13 mouse cellular contexts compared by ENCODE assay signal in genomic region chr5:115516908-115517307, GRCm38 (mm10). TPM values are rescaled to one million over a fixed set of nuclear protein-coding genes. Genes with fewer than 3 reads are reported as not detected.
DNase-seq lines count a peak whose midpoint lies in the region; ATAC-seq and TF ChIP-seq lines count a peak whose summit lies in the region.
"Had no signal": no experiment of that assay in that cellular context is flagged by ENCODE, and none has a peak within 500 bp of the region (broad histone marks: within the 10 kb centered on the region; RNA-seq: fewer than 3 reads in every experiment).

No protein-coding gene starts in this region.

- no peaks in the 10 kb centered on the region for H3K9me3 ChIP-seq in kidney, embryonic 16.5 days (ENCODE audit: low read length)
- no peaks in the 10 kb centered on the region for H3K9me3 ChIP-seq in CH12.LX (replicated peaks; ENCODE audit: low read length)
- no peaks in the 10 kb centered on the region for H3K9me3 ChIP-seq in liver, embryonic 12.5 days (replicated peaks)

- no peak for DNase-seq in kidney, postnatal 25 days
- peak; percentile 39 for DNase-seq in CH12.LX (ENCODE audit: extremely low read depth)
- peak; percentile 46 for DNase-seq in ES-CJ7 (ENCODE audit: low read depth, low spot score)
- no peak for DNase-seq in frontal cortex, postnatal 36 days (ENCODE audit: low spot score in 2 of 2)
- no peak for DNase-seq in right cerebral cortex, postnatal 25 days
- DNase-seq: cerebellum, postnatal 25 days; right cerebral cortex, postnatal 4 days had no signal

- no peak for TF ChIP-seq RAD21 in CH12.LX (IDR thresholded peaks at IDR 0.05; ENCODE audit: low read depth, low read length)

- TF ChIP-seq CTCF in CH12.LX (conservative IDR thresholded peaks at IDR 0.05 in 1 of 2, IDR thresholded peaks at IDR 0.05 in 1 of 2; ENCODE audit: low read depth in 2 of 2, low read length in 2 of 2), result no peak

- no peak overlapping the region for H3K4me2 ChIP-seq in kidney, embryonic 16.5 days (replicated peaks; ENCODE audit: low read depth, low read length)
- H3K4me2 ChIP-seq in CH12.LX (ENCODE audit: insufficient read depth, low read depth, poor library complexity, severe bottlenecking), result peak overlapping the region; percentile 55
- 0 out of 2 replicates have a peak overlapping the region, but pooled peaks have one; percentile 6 for H3K4me2 ChIP-seq in liver, embryonic 12.5 days

- TF ChIP-seq EP300 in CH12.LX (IDR thresholded peaks at IDR 0.05; ENCODE audit: low read length), result no peak

- H3K9ac ChIP-seq in kidney, embryonic 16.5 days (replicated peaks; ENCODE audit: low read length), result no peak overlapping the region
- no peak overlapping the region for H3K9ac ChIP-seq in CH12.LX (ENCODE audit: insufficient read depth, low read depth)
- H3K9ac ChIP-seq in liver, embryonic 12.5 days, result no peak overlapping the region

- dilution Hi-C loops in CH12.LX (cut with MboI; ENCODE audit: extremely low pct_ligation_motif_present, extremely low pct_unique_long_range_greater_than_20kb, low sequenced_read_pairs), result no loop called here

- ATAC-seq in kidney, embryonic 16.5 days (ENCODE audit: low FRiP score, low TSS enrichment), result no peak
- no peak for ATAC-seq in liver, embryonic 12.5 days

- H3K27ac ChIP-seq in kidney, embryonic 16.5 days (ENCODE audit: low read length), result peak overlapping the region; percentile 86
- peak overlapping the region; percentile 55; the same call in 1 of the 2 replicates for H3K27ac ChIP-seq in CH12.LX (ENCODE audit: insufficient read depth, low read depth)
- H3K27ac ChIP-seq in liver, embryonic 12.5 days, result peak overlapping the region; percentile 59

- H3K27me3 ChIP-seq in kidney, embryonic 16.5 days (ENCODE audit: insufficient read depth, low read length), result no peaks in the 10 kb centered on the region
- no peaks in the 10 kb centered on the region for H3K27me3 ChIP-seq in CH12.LX (replicated peaks)
- no peaks in the 10 kb centered on the region for H3K27me3 ChIP-seq in liver, embryonic 12.5 days (replicated peaks)

- no peak for TF ChIP-seq POLR2A in CH12.LX (IDR thresholded peaks at IDR 0.05; ENCODE audit: low read depth, low read length)

- no peak overlapping the region for H3K4me3 ChIP-seq in kidney, embryonic 16.5 days (ENCODE audit: low read length)
- no peak overlapping the region for H3K4me3 ChIP-seq in CH12.LX (replicated peaks in 1 of 3; ENCODE audit: low read depth in 2 of 3, low read length in 2 of 3, poor library complexity in 1 of 3)
- no peak overlapping the region for H3K4me3 ChIP-seq in liver, embryonic 12.5 days
- H3K4me3 ChIP-seq: myocyte had no signal

- no peaks in the 10 kb centered on the region for H3K79me2 ChIP-seq in CH12.LX (replicated peaks; ENCODE audit: control insufficient read depth, extremely low read depth, insufficient read depth, poor library complexity, severe bottlenecking)

- 85% methylated on average over 7 of the region's 7 CpGs for WGBS in kidney, embryonic 16.5 days
- 60% methylated on average over 7 of the region's 7 CpGs for WGBS in liver, embryonic 12.5 days (ENCODE audit: insufficient replicate concordance)

- no peaks in the 10 kb centered on the region; the same call in 1 of the 2 replicates for H3K36me3 ChIP-seq in kidney, embryonic 16.5 days (ENCODE audit: insufficient read depth, low read length)
- peaks cover 2 to 33% of the 10 kb centered on the region in 2 experiments for H3K36me3 ChIP-seq in CH12.LX (replicated peaks in 1 of 2; ENCODE audit: control insufficient read depth in 1 of 2, insufficient read depth in 1 of 2, low read length in 1 of 2)
- no peaks in the 10 kb centered on the region for H3K36me3 ChIP-seq in liver, embryonic 12.5 days

- in situ Hi-C loops in CH12.LX (cut with MboI; ENCODE audit: low pct_ligation_motif_present, low pct_unique_long_range_greater_than_20kb, low sequenced_read_pairs), result no loop called here

- peaks cover 56% of the 10 kb centered on the region for H3K4me1 ChIP-seq in kidney, embryonic 16.5 days (ENCODE audit: insufficient read depth, low read length)
- H3K4me1 ChIP-seq in CH12.LX (ENCODE audit: control insufficient read depth in 1 of 2, insufficient read depth in 2 of 2), result peaks cover 28 to 67% of the 10 kb centered on the region in 2 experiments
- H3K4me1 ChIP-seq in liver, embryonic 12.5 days, result peaks cover 63% of the 10 kb centered on the region

TF ChIP-seq in CH12.LX, 34 proteins besides CTCF, POLR2A, EP300 and RAD21:
- TF ChIP-seq TCF12 (IDR thresholded peaks at IDR 0.05; ENCODE audit: low read depth, low read length) (no peak), ZNF384 (IDR thresholded peaks at IDR 0.05; ENCODE audit: low read depth, low read length) (peak; percentile 73), MEF2A (IDR thresholded peaks at IDR 0.05; ENCODE audit: borderline replicate concordance, low read depth, low read length) (0 out of 2 replicates have a peak, but pooled peaks have one; percentile 0)

RNA-seq across cellular contexts. Expression of gene Pxn, which starts 10.4 kb away (rescaled TPM):
- polyA plus RNA-seq in kidney, embryonic 16.5 days (2015; fragmentation: Nextera tagmentation; extraction: Ambion mirVana), result 60.5 and 67.2 TPM in 2 replicates
- total RNA-seq in CH12.LX (2012; rRNA removed) (21.1 and 22.6 TPM in 2 replicates), CH12.LX (2014; rRNA removed) (13.9 and 17.0 TPM in 2 replicates)
- 30.0 and 43.4 TPM in 2 replicates for polyA plus RNA-seq in CH12.LX (2012; ENCODE audit: insufficient read length, low read depth)
- polyA plus RNA-seq in liver, embryonic 12.5 days (2016; fragmentation: Nextera tagmentation; extraction: Ambion mirVana), result 17.4 and 20.1 TPM in 2 replicates

RNA-seq across cellular contexts. Expression of gene Sirt4, which starts 32.4 kb away (rescaled TPM):
- polyA plus RNA-seq in kidney, embryonic 16.5 days (2015; fragmentation: Nextera tagmentation; extraction: Ambion mirVana), result 27.3 and 27.5 TPM in 2 replicates
- total RNA-seq in CH12.LX (2012; rRNA removed) (16.7 and 18.0 TPM in 2 replicates), CH12.LX (2014; rRNA removed) (8.2 and 10.0 TPM in 2 replicates)
- polyA plus RNA-seq in CH12.LX (2012; ENCODE audit: insufficient read length, low read depth), result 13.3 and 15.3 TPM in 2 replicates
- 6.3 and 7.5 TPM in 2 replicates for polyA plus RNA-seq in liver, embryonic 12.5 days (2016; fragmentation: Nextera tagmentation; extraction: Ambion mirVana)

RNA-seq across cellular contexts. Expression of gene Rplp0, which starts 42.4 kb away (rescaled TPM):
- polyA plus RNA-seq in kidney, embryonic 16.5 days (2015; fragmentation: Nextera tagmentation; extraction: Ambion mirVana), result 1,527 and 1,553 TPM in 2 replicates
- total RNA-seq in CH12.LX (2012; rRNA removed), result 5,037 and 5,581 TPM in 2 replicates
- 5,841 and 6,606 TPM in 2 replicates for total RNA-seq in CH12.LX (2014; rRNA removed)
- 4,313 and 4,800 TPM in 2 replicates for polyA plus RNA-seq in CH12.LX (2012; ENCODE audit: insufficient read length, low read depth)
- polyA plus RNA-seq in liver, embryonic 12.5 days (2016; fragmentation: Nextera tagmentation; extraction: Ambion mirVana), result 1,698 and 1,725 TPM in 2 replicates

RNA-seq across cellular contexts. Expression of gene Gcn1l1, which starts 48.1 kb away (rescaled TPM):
- 44.3 and 48.8 TPM in 2 replicates for polyA plus RNA-seq in kidney, embryonic 16.5 days (2015; fragmentation: Nextera tagmentation; extraction: Ambion mirVana)
- 81.9 and 88.7 TPM in 2 replicates for total RNA-seq in CH12.LX (2012; rRNA removed)
- 17.7 and 18.2 TPM in 2 replicates for total RNA-seq in CH12.LX (2014; rRNA removed)
- 53.6 and 62.9 TPM in 2 replicates for polyA plus RNA-seq in CH12.LX (2012; ENCODE audit: insufficient read length, low read depth)
- polyA plus RNA-seq in liver, embryonic 12.5 days (2016; fragmentation: Nextera tagmentation; extraction: Ambion mirVana), result 36.7 and 38.0 TPM in 2 replicates

RNA-seq across cellular contexts. Expression of gene Pla2g1b, which starts 50.8 kb away (rescaled TPM):
- 0.94 and 2.1 TPM in 2 replicates for polyA plus RNA-seq in kidney, embryonic 16.5 days (2015; fragmentation: Nextera tagmentation; extraction: Ambion mirVana)
- total RNA-seq in CH12.LX (2012; rRNA removed) (not detected in 2 replicates), CH12.LX (2014; rRNA removed) (not detected in 2 replicates)
- not detected in 2 replicates for polyA plus RNA-seq in CH12.LX (2012; ENCODE audit: insufficient read length, low read depth)
- 0.42 and 0.69 TPM in 2 replicates for polyA plus RNA-seq in liver, embryonic 12.5 days (2016; fragmentation: Nextera tagmentation; extraction: Ambion mirVana)
- total RNA-seq: hematopoietic stem cell, adult 5-6 weeks; layer of hippocampus, adult 8-10 months had no signal
- polyA plus RNA-seq: limb, embryonic 14.5 days; myocyte had no signal

Comparison
In these comparisons a context has a peak if more than half of its experiments do, and no peak if none do; other contexts are left out.
1. DNase-seq: peak in CH12.LX (single experiment) and ES-CJ7 (single experiment); none in kidney, postnatal 25 days (0 of 2), frontal cortex, postnatal 36 days (0 of 2) and right cerebral cortex, postnatal 25 days (single experiment).
2. Peak in every context shown above with its lines, with median percentiles within 50 percentile points of each other: H3K27ac ChIP-seq.